Mouse (Mus musculus): ENCODE measurements around the gene Ndrg3. TPM values are rescaled to one million over a fixed set of nuclear protein-coding genes. Genes with fewer than 3 reads are reported as not detected.
"Not testable (repeated sequence)": the region's sequence is repeated elsewhere in the genome, so short reads cannot be mapped to it uniquely, and the experiment has no call there.

Ndrg3 gene
- polyA plus RNA-seq, 1 experiment from 2014 or later = 81.6 TPM

GRCm38 (mm10) chr2:156930549-156930948 lies 61.3 kb downstream of the Ndrg3 start:
- no peak overlapping the region for H3K27ac ChIP-seq
- ATAC-seq = no peak
- H3K4me3 ChIP-seq (replicated peaks) = no peak overlapping the region
- no peaks in the 10 kb centered on the region for H3K27me3 ChIP-seq
- H3K4me2 ChIP-seq (replicated peaks) = no peak overlapping the region
- peaks cover 51% of the 10 kb centered on the region for H3K36me3 ChIP-seq
- no peaks in the 10 kb centered on the region for H3K9me3 ChIP-seq
- 90% methylated on average over 6 of the region's 6 CpGs for WGBS
- H3K4me1 ChIP-seq (replicated peaks) = peaks cover 4% of the 10 kb centered on the region; the same call in 1 of the 2 replicates
- no peak overlapping the region for H3K9ac ChIP-seq (replicated peaks)

GRCm38 (mm10) chr2:156929519-156930120 lies 62.2 kb downstream of the Ndrg3 start:
- Histone ChIP-seq H3K9ac (replicated peaks) (no peak overlapping the region), H3K27me3 (no peaks in the 10 kb centered on the region), H3K27ac (no peak overlapping the region), H3K4me1 (replicated peaks) (peaks cover 4% of the 10 kb centered on the region; the same call in 1 of the 2 replicates), H3K4me3 (replicated peaks) (no peak overlapping the region), H3K4me2 (replicated peaks) (no peak overlapping the region), H3K9me3 (no peaks in the 10 kb centered on the region), H3K36me3 (peaks cover 47% of the 10 kb centered on the region)
- ATAC-seq = no peak
- WGBS = 64% methylated on average over 11 of the region's 11 CpGs

GRCm38 (mm10) chr2:156928606-156929005 lies 63.2 kb downstream of the Ndrg3 start:
- Histone ChIP-seq H3K9me3 (no peaks in the 10 kb centered on the region), H3K4me3 (replicated peaks) (no peak overlapping the region), H3K27me3 (no peaks in the 10 kb centered on the region), H3K4me2 (replicated peaks) (no peak overlapping the region), H3K27ac (no peak overlapping the region), H3K4me1 (replicated peaks) (peaks cover 4% of the 10 kb centered on the region; the same call in 1 of the 2 replicates), H3K36me3 (peaks cover 47% of the 10 kb centered on the region), H3K9ac (replicated peaks) (no peak overlapping the region)
- ATAC-seq = no peak
- 97% methylated on average over 6 of the region's 6 CpGs for WGBS

GRCm38 (mm10) chr2:156927663-156928062 lies 64.2 kb downstream of the Ndrg3 start:
- Histone ChIP-seq H3K27me3 (no peaks in the 10 kb centered on the region), H3K9me3 (no peaks in the 10 kb centered on the region), H3K27ac (no peak overlapping the region), H3K9ac (replicated peaks) (no peak overlapping the region), H3K4me2 (replicated peaks) (no peak overlapping the region), H3K4me3 (replicated peaks) (no peak overlapping the region), H3K36me3 (peaks cover 47% of the 10 kb centered on the region), H3K4me1 (replicated peaks) (peaks cover 4% of the 10 kb centered on the region; the same call in 1 of the 2 replicates)
- 91% methylated on average over 6 of the region's 6 CpGs for WGBS
- ATAC-seq = no peak

- not testable (repeated sequence) for H3K4me1 ChIP-seq (replicated peaks); H3K27ac ChIP-seq; ATAC-seq; H3K27me3 ChIP-seq; H3K4me2 ChIP-seq (replicated peaks); H3K9ac ChIP-seq (replicated peaks); H3K9me3 ChIP-seq; H3K4me3 ChIP-seq (replicated peaks)
- H3K36me3 ChIP-seq = peaks cover 36% of the 10 kb centered on the region
- WGBS = 92% methylated on average over 3 of the region's 3 CpGs
Measured at GRCm38 (mm10) chr2:156925611-156926010, 66.2 kb downstream of the Ndrg3 start.

GRCm38 (mm10) chr2:156925075-156925474 lies 66.8 kb downstream of the Ndrg3 start:
- H3K9me3 ChIP-seq; H3K27me3 ChIP-seq; ATAC-seq; H3K9ac ChIP-seq (replicated peaks); H3K4me1 ChIP-seq (replicated peaks); H3K4me2 ChIP-seq (replicated peaks); H3K27ac ChIP-seq; H3K4me3 ChIP-seq (replicated peaks): not testable (repeated sequence)
- WGBS = 93% methylated on average over 4 of the region's 4 CpGs
- H3K36me3 ChIP-seq = peaks cover 31% of the 10 kb centered on the region

- H3K9ac ChIP-seq (replicated peaks) = no peak overlapping the region
- no peak overlapping the region for H3K4me3 ChIP-seq (replicated peaks)
- ATAC-seq = no peak
- H3K4me1 ChIP-seq (replicated peaks) = peaks cover 4% of the 10 kb centered on the region; the same call in 1 of the 2 replicates
- no peak overlapping the region for H3K4me2 ChIP-seq (replicated peaks)
- H3K27ac ChIP-seq = no peak overlapping the region
- peaks cover 25% of the 10 kb centered on the region for H3K36me3 ChIP-seq
- no peaks in the 10 kb centered on the region for H3K9me3 ChIP-seq
- H3K27me3 ChIP-seq = no peaks in the 10 kb centered on the region
- 71% methylated on average over 3 of the region's 3 CpGs for WGBS
Measured at GRCm38 (mm10) chr2:156924210-156924898, 67.5 kb downstream of the Ndrg3 start.

- ATAC-seq = no peak
- Histone ChIP-seq H3K36me3 (peaks cover 18% of the 10 kb centered on the region; the same call in 1 of the 2 replicates), H3K27me3 (no peaks in the 10 kb centered on the region), H3K4me2 (replicated peaks) (no peak overlapping the region), H3K4me1 (replicated peaks) (peaks cover 4% of the 10 kb centered on the region; the same call in 1 of the 2 replicates), H3K27ac (no peak overlapping the region), H3K4me3 (replicated peaks) (no peak overlapping the region), H3K9ac (replicated peaks) (no peak overlapping the region), H3K9me3 (no peaks in the 10 kb centered on the region)
- 85% methylated on average over 5 of the region's 5 CpGs for WGBS
Measured at GRCm38 (mm10) chr2:156923057-156923456, 68.8 kb downstream of the Ndrg3 start.

GRCm38 (mm10) chr2:156919796-156920195 lies 72.1 kb downstream of the Ndrg3 start:
- no peak overlapping the region for H3K27ac ChIP-seq
- no peak overlapping the region for H3K4me3 ChIP-seq (replicated peaks)
- no peaks in the 10 kb centered on the region for H3K4me1 ChIP-seq (replicated peaks)
- no peaks in the 10 kb centered on the region for H3K36me3 ChIP-seq
- H3K9ac ChIP-seq (replicated peaks) = no peak overlapping the region
- no peak overlapping the region for H3K4me2 ChIP-seq (replicated peaks)
- WGBS = 74% methylated on average over 2 of the region's 2 CpGs
- no peak for ATAC-seq
- H3K27me3 ChIP-seq = no peaks in the 10 kb centered on the region
- no peaks in the 10 kb centered on the region for H3K9me3 ChIP-seq

- H3K9ac ChIP-seq (replicated peaks); H3K4me3 ChIP-seq (replicated peaks); H3K36me3 ChIP-seq; ATAC-seq; H3K27ac ChIP-seq; H3K4me2 ChIP-seq (replicated peaks); H3K27me3 ChIP-seq; H3K4me1 ChIP-seq (replicated peaks); H3K9me3 ChIP-seq: not testable (repeated sequence)
- WGBS = 93% methylated on average over 11 of the region's 11 CpGs
Measured at GRCm38 (mm10) chr2:156919191-156919590, 72.7 kb downstream of the Ndrg3 start.

- no peak overlapping the region for H3K27ac ChIP-seq
- no peaks in the 10 kb centered on the region for H3K36me3 ChIP-seq
- WGBS = 72% methylated on average over 4 of the region's 4 CpGs
- ATAC-seq = no peak
- no peaks in the 10 kb centered on the region for H3K27me3 ChIP-seq
- H3K9me3 ChIP-seq = no peaks in the 10 kb centered on the region
- no peak overlapping the region for H3K9ac ChIP-seq (replicated peaks)
- H3K4me2 ChIP-seq (replicated peaks) = no peak overlapping the region
- no peak overlapping the region for H3K4me3 ChIP-seq (replicated peaks)
- no peaks in the 10 kb centered on the region for H3K4me1 ChIP-seq (replicated peaks)
Measured at GRCm38 (mm10) chr2:156918562-156918961, 73.3 kb downstream of the Ndrg3 start.

GRCm38 (mm10) chr2:156916419-156917125 lies 75.3 kb downstream of the Ndrg3 start:
- Histone ChIP-seq H3K9me3 (no peaks in the 10 kb centered on the region), H3K4me2 (replicated peaks) (no peak overlapping the region), H3K27me3 (no peaks in the 10 kb centered on the region), H3K4me3 (replicated peaks) (no peak overlapping the region), H3K27ac (no peak overlapping the region), H3K36me3 (no peaks in the 10 kb centered on the region), H3K4me1 (replicated peaks) (no peaks in the 10 kb centered on the region), H3K9ac (replicated peaks) (no peak overlapping the region)
- WGBS = 80% methylated on average over 3 of the region's 3 CpGs
- no peak for ATAC-seq
